Mouse (Mus musculus): ENCODE measurements around the gene Pik3ap1. TPM values are rescaled to one million over a fixed set of nuclear protein-coding genes. Genes with fewer than 3 reads are reported as not detected.

The Pik3ap1 gene
- total and polyA plus RNA-seq, 3 experiments, result 26.7 to 106 (median 37.4) TPM

- DNase-seq (ENCODE audit: extremely low read depth), result peak; percentile 83
- H3K9me3 ChIP-seq (replicated peaks; ENCODE audit: low read length), result no peaks in the 10 kb centered on the region
- peak overlapping the region; percentile 98 for H3K4me2 ChIP-seq (ENCODE audit: insufficient read depth, low read depth, poor library complexity, severe bottlenecking)
- H3K36me3 ChIP-seq (replicated peaks in 1 of 2; ENCODE audit: control insufficient read depth in 1 of 2, insufficient read depth in 1 of 2, low read length in 1 of 2), result peaks cover 4 to 31% of the 10 kb centered on the region in 2 experiments
- peak overlapping the region; percentile 75; the same call in 1 of the 2 replicates for H3K9ac ChIP-seq (ENCODE audit: insufficient read depth, low read depth)
- peak overlapping the region; percentile 98 for H3K27ac ChIP-seq (ENCODE audit: insufficient read depth, low read depth)
- H3K79me2 ChIP-seq (replicated peaks; ENCODE audit: control insufficient read depth, extremely low read depth, insufficient read depth, poor library complexity, severe bottlenecking), result peaks cover 14% of the 10 kb centered on the region
- no peaks in the 10 kb centered on the region for H3K27me3 ChIP-seq (replicated peaks)
- TF ChIP-seq EP300 (IDR thresholded peaks at IDR 0.05; ENCODE audit: low read length) (peak; percentile 82), KAT2A (IDR thresholded peaks at IDR 0.05; ENCODE audit: insufficient replicate concordance, low read length) (no peak), JUND (conservative IDR thresholded peaks at IDR 0.05; ENCODE audit: low read depth, low read length) (no peak), ZKSCAN1 (IDR thresholded peaks at IDR 0.05; ENCODE audit: borderline replicate concordance, low read depth, low read length) (no peak), POLR2A (IDR thresholded peaks at IDR 0.05; ENCODE audit: low read depth, low read length) (no peak), SIN3A (IDR thresholded peaks at IDR 0.05; ENCODE audit: low read length) (peak; percentile 52), ZMIZ1 (IDR thresholded peaks at IDR 0.05; ENCODE audit: low read depth, low read length) (no peak), E2F4 (IDR thresholded peaks at IDR 0.05; ENCODE audit: insufficient replicate concordance, low read depth, low read length) (no peak), TCF12 (IDR thresholded peaks at IDR 0.05; ENCODE audit: low read depth, low read length) (peak; percentile 78), USF1 (IDR thresholded peaks at IDR 0.05; ENCODE audit: low read depth, low read length) (no peak), HCFC1 (IDR thresholded peaks at IDR 0.05; ENCODE audit: low read depth, low read length) (no peak), USF2 (conservative IDR thresholded peaks at IDR 0.05; ENCODE audit: low read depth, low read length) (no peak), MYC (IDR thresholded peaks at IDR 0.05; ENCODE audit: low read depth, low read length) (0 out of 2 replicates have a peak, but pooled peaks have one; percentile 59), JUN (IDR thresholded peaks at IDR 0.05; ENCODE audit: insufficient read depth, low read depth, low read length) (0 out of 2 replicates have a peak, but pooled peaks have one; percentile 4), MAFK (IDR thresholded peaks at IDR 0.05; ENCODE audit: insufficient replicate concordance, low read length) (peak; percentile 35; the same call in 1 of the 2 replicates), RAD21 (IDR thresholded peaks at IDR 0.05; ENCODE audit: low read depth, low read length) (no peak; the same call in none of the 2 replicates), NRF1 (IDR thresholded peaks at IDR 0.05; ENCODE audit: low read depth, low read length) (0 out of 2 replicates have a peak, but pooled peaks have one; percentile 7), MXI1 (IDR thresholded peaks at IDR 0.05; ENCODE audit: low read depth, low read length) (peak; percentile 42; the same call in 1 of the 2 replicates), MAZ (IDR thresholded peaks at IDR 0.05; ENCODE audit: low read depth, low read length) (peak; percentile 74), CHD2 (IDR thresholded peaks at IDR 0.05; ENCODE audit: low read length) (peak; percentile 86), MAX (IDR thresholded peaks at IDR 0.05; ENCODE audit: low read length) (no peak), GABPA (IDR thresholded peaks at IDR 0.05; ENCODE audit: insufficient replicate concordance, low read depth, low read length) (no peak), ETS1 (conservative IDR thresholded peaks at IDR 0.05; ENCODE audit: low read depth, low read length) (peak; percentile 92), ZNF384 (IDR thresholded peaks at IDR 0.05; ENCODE audit: low read depth, low read length) (no peak), MEF2A (IDR thresholded peaks at IDR 0.05; ENCODE audit: borderline replicate concordance, low read depth, low read length) (peak; percentile 94), PAX5 (IDR thresholded peaks at IDR 0.05; ENCODE audit: low read length) (no peak), BHLHE40 (IDR thresholded peaks at IDR 0.05; ENCODE audit: low read depth, low read length) (peak; percentile 96), IRF4 (IDR thresholded peaks at IDR 0.05; ENCODE audit: low read depth, low read length) (peak; percentile 85), NELFE (IDR thresholded peaks at IDR 0.05; ENCODE audit: low read depth, low read length) (no peak), ZC3H11A (IDR thresholded peaks at IDR 0.05; ENCODE audit: low read depth, low read length) (no peak), CHD1 (IDR thresholded peaks at IDR 0.05; ENCODE audit: low read depth, low read length) (no peak), RCOR1 (conservative IDR thresholded peaks at IDR 0.05; ENCODE audit: low read depth, low read length) (peak; percentile 62), ELF1 (IDR thresholded peaks at IDR 0.05; ENCODE audit: low read depth, low read length) (peak; percentile 3; the same call in 1 of the 2 replicates), UBTF (IDR thresholded peaks at IDR 0.05; ENCODE audit: low read depth, low read length) (no peak), POLR2AphosphoS2 (IDR thresholded peaks at IDR 0.05; ENCODE audit: low read depth, low read length) (no peak), CTCF (conservative IDR thresholded peaks at IDR 0.05 in 1 of 2, IDR thresholded peaks at IDR 0.05 in 1 of 2; ENCODE audit: low read depth in 2 of 2, low read length in 2 of 2) (no peak), TBP (conservative IDR thresholded peaks at IDR 0.05; ENCODE audit: low read depth, low read length) (no peak), SMC3 (IDR thresholded peaks at IDR 0.05; ENCODE audit: low read depth, low read length) (no peak; the same call in 1 of the 2 replicates)
- peaks cover 14 to 75% of the 10 kb centered on the region in 2 experiments for H3K4me1 ChIP-seq (ENCODE audit: control insufficient read depth in 1 of 2, insufficient read depth in 2 of 2)
- H3K4me3 ChIP-seq (replicated peaks in 1 of 3; ENCODE audit: low read depth in 2 of 3, low read length in 2 of 3, poor library complexity in 1 of 3), result peak overlapping the region; percentile 7 to 80 (median 74)
- in situ Hi-C loops (cut with MboI; ENCODE audit: low pct_ligation_motif_present, low pct_unique_long_range_greater_than_20kb, low sequenced_read_pairs) (no loop called here), dilution Hi-C loops (cut with MboI; ENCODE audit: extremely low pct_ligation_motif_present, extremely low pct_unique_long_range_greater_than_20kb, low sequenced_read_pairs) (no loop called here)
Observed at GRCm38 (mm10) chr19:41381581-41382239, 3.2 kb downstream of the Pik3ap1 start.

Measured in CH12.LX (cell line).